Mouse (Mus musculus): ENCODE measurements around the gene Fam171a2. TPM values are rescaled to one million over a fixed set of nuclear protein-coding genes. Genes with fewer than 3 reads are reported as not detected.
"Not testable (repeated sequence)": the region's sequence is repeated elsewhere in the genome, so short reads cannot be mapped to it uniquely, and the experiment has no call there.

Fam171a2 gene
- polyA plus RNA-seq, 1 experiment from 2014 or later = 13.1 TPM

DNA sequence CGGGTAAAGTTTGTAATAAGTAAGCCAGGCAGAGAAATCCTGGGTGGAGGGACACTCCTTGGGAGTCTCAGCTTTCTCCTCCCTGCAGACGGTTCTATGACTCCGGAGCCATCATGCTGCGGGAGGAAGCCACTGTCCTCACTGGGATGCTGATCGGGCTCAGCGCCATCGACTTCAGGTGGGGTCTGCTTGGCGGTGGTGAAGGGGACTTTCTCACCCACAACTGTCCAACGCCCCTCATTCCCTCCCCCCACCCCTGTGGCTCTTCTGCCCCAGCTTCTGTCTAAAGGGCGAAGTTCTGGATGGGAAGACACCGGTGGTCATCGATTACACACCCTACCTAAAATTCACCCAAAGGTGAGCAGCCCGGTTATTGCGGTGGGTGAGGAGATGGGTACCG lies 48.4 kb downstream of the Fam171a2 start:
- TF ChIP-seq CTCF (IDR thresholded peaks at IDR 0.05) = no peak
- in situ Hi-C loops (cut with MboI; ENCODE audit: low pct_unique_long_range_greater_than_20kb) = no loop called here
- DNase-seq (ENCODE audit: low read depth, low spot score) (no peak), ATAC-seq (no peak)
- POLR2A ChIA-PET = interaction anchor here (0.6 kb wide), 1 partner anchor 11 kb away, joined by 3 read pairs; no protein-coding TSS in a partner anchor
- CTCF ChIA-PET = interaction anchor here (0.7 kb wide), 1 partner anchor 90 kb away, joined by 3 read pairs; no protein-coding TSS in a partner anchor
- no peaks in the 10 kb centered on the region for H3K27me3 ChIP-seq

- ChIA-PET POLR2A (interaction anchor here (0.5 kb wide), 1 partner anchor 14 kb away, joined by 3 read pairs; no protein-coding TSS in a partner anchor), CTCF (interaction anchor here (0.7 kb wide), 1 partner anchor 89 kb away, joined by 3 read pairs; no protein-coding TSS in a partner anchor)
- ATAC-seq (no peak), DNase-seq (ENCODE audit: low read depth, low spot score) (no peak)
- in situ Hi-C loops (cut with MboI; ENCODE audit: low pct_unique_long_range_greater_than_20kb) = no loop called here
- no peaks in the 10 kb centered on the region for H3K27me3 ChIP-seq
- no peak for TF ChIP-seq CTCF (IDR thresholded peaks at IDR 0.05)
Observed at GRCm38 (mm10) chr11:102398007-102398825, 49.3 kb downstream of the Fam171a2 start.

- in situ Hi-C loops (cut with MboI; ENCODE audit: low pct_unique_long_range_greater_than_20kb) = no loop called here
- ATAC-seq = no peak
- H3K27me3 ChIP-seq = peaks cover under 1% of the 10 kb centered on the region
- no peak for DNase-seq (ENCODE audit: low read depth, low spot score)
- TF ChIP-seq CTCF (IDR thresholded peaks at IDR 0.05) = no peak
- POLR2A ChIA-PET = no interaction called here
- CTCF ChIA-PET = interaction anchor here (1.3 kb wide), 1 partner anchor 81 kb away, joined by 3 read pairs; no protein-coding TSS in a partner anchor
Observed at GRCm38 (mm10) chr11:102396671-102397141, 50.8 kb downstream of the Fam171a2 start.

DNA sequence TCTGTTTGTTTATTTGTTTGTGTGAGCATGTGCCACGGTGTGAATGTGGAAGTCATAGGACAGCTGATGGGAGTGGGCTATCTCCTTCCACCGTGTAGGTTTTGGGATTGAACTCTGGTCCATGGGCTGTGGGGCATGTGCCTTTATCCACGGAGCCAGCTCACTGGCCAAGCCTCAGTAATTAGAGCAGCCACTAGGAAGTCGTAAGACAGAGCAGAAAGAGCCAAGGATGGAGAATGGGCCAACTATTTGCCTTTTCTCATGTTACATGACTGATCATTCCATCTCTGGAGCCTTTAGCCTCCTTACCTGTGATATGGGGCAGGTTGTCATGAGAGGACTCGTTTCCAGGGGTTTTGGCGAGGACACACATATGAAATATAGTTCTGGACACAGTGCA lies 51.2 kb downstream of the Fam171a2 start:
- CTCF ChIA-PET = interaction anchor here (1.3 kb wide), 1 partner anchor 81 kb away, joined by 3 read pairs; no protein-coding TSS in a partner anchor
- no peak for TF ChIP-seq CTCF (IDR thresholded peaks at IDR 0.05)
- no peak for DNase-seq (ENCODE audit: low read depth, low spot score)
- POLR2A ChIA-PET = no interaction called here
- no peak for ATAC-seq
- H3K27me3 ChIP-seq = peaks cover 4% of the 10 kb centered on the region
- in situ Hi-C loops (cut with MboI; ENCODE audit: low pct_unique_long_range_greater_than_20kb) = no loop called here

DNA sequence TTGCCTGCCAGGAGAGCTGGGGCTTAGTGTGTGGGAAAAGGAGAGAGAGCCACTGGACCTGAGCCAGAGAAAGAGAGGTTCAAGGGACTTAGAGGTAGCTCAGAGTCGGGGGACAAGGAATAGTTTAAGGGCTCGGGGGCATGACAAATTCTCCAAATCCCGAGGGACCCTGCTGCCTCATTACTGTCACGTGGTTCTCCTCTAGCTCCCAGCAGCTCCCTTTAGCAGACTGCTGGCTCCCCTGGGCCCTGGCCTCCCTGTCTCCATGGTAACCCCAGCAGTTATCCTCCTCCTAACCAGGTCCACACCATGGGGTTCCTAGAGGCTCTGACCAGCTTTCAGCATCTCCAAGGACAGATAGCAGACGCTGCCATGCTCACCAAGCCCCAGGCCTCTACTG lies 52.2 kb downstream of the Fam171a2 start:
- DNase-seq (ENCODE audit: low read depth, low spot score) (no peak), ATAC-seq (no peak)
- in situ Hi-C loops (cut with MboI; ENCODE audit: low pct_unique_long_range_greater_than_20kb) = no loop called here
- ChIA-PET POLR2A (interaction anchor here (0.9 to 1.9 kb wide), 2 partner anchors 11 to 76 kb away, joined by 3 to 4 read pairs; partner anchors contain the start of gene Ubtf), CTCF (no interaction called here)
- peaks cover 11% of the 10 kb centered on the region for H3K27me3 ChIP-seq
- no peak for TF ChIP-seq CTCF (IDR thresholded peaks at IDR 0.05)

GRCm38 (mm10) chr11:102394421-102395124 lies 52.9 kb downstream of the Fam171a2 start:
- no peak for TF ChIP-seq CTCF (IDR thresholded peaks at IDR 0.05)
- ChIA-PET CTCF (no interaction called here), POLR2A (interaction anchor here (0.9 to 1.9 kb wide), 2 partner anchors 11 to 75 kb away, joined by 3 to 4 read pairs; partner anchors contain the start of gene Ubtf)
- DNase-seq (ENCODE audit: low read depth, low spot score) (no peak), ATAC-seq (peak; percentile 37)
- H3K27me3 ChIP-seq = peaks cover 14% of the 10 kb centered on the region
- in situ Hi-C loops (cut with MboI; ENCODE audit: low pct_unique_long_range_greater_than_20kb) = no loop called here

- peaks cover 14% of the 10 kb centered on the region for H3K27me3 ChIP-seq
- in situ Hi-C loops (cut with MboI; ENCODE audit: low pct_unique_long_range_greater_than_20kb) = no loop called here
- no peak for TF ChIP-seq CTCF (IDR thresholded peaks at IDR 0.05)
- no peak for DNase-seq (ENCODE audit: low read depth, low spot score)
- ATAC-seq = no peak
- ChIA-PET CTCF (no interaction called here), POLR2A (interaction anchor here (1.4 to 1.9 kb wide), 2 partner anchors 12 to 74 kb away, joined by 4 read pairs; partner anchors contain the start of gene Ubtf)
Observed at GRCm38 (mm10) chr11:102393719-102394420, 53.6 kb downstream of the Fam171a2 start.

GRCm38 (mm10) chr11:102393238-102393634 lies 54.2 kb downstream of the Fam171a2 start, which contains the start of gene Rundc3a:
Gene Rundc3a (plus strand): TSS chr11:102393403.
- TF ChIP-seq CTCF (IDR thresholded peaks at IDR 0.05) = no peak
- DNase-seq (ENCODE audit: low read depth, low spot score) (no peak), ATAC-seq (peak; percentile 40)
- ChIA-PET POLR2A (interaction anchor here (1.4 to 1.9 kb wide), 2 partner anchors 13 to 74 kb away, joined by 4 read pairs; partner anchors contain the start of gene Ubtf), CTCF (no interaction called here)
- H3K27me3 ChIP-seq = peaks cover 14% of the 10 kb centered on the region
- in situ Hi-C loops (cut with MboI; ENCODE audit: low pct_unique_long_range_greater_than_20kb) = no loop called here

- no peak for DNase-seq (ENCODE audit: low read depth, low spot score)
- H3K27me3 ChIP-seq = peaks cover 17% of the 10 kb centered on the region
- ChIA-PET POLR2A (interaction anchor here (0.5 to 1.4 kb wide), 2 partner anchors 73 kb away, joined by 3 to 4 read pairs; partner anchors contain the start of gene Ubtf), CTCF (no interaction called here)
- ATAC-seq = no peak
- TF ChIP-seq CTCF (IDR thresholded peaks at IDR 0.05) = no peak
- in situ Hi-C loops (cut with MboI; ENCODE audit: low pct_unique_long_range_greater_than_20kb) = no loop called here
Observed at GRCm38 (mm10) chr11:102392441-102393237, 54.8 kb downstream of the Fam171a2 start.

DNA sequence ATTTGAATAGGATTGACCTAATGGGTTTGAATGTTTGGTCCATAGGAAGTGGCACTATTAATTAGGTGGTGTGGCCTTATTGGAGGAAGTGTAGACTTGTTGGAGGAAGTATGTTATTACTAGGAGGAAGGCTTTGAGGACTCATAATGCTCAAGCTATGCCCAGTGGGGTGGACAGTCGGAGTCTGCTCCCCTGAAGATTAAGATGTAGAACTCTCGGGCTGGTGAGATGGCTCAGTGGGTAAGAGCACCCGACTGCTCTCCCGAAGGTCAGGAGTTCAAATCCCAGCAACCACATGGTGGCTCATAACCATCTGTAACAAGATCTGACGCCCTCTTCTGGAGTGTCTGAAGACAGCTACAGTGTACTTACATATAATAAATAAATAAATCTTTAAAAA lies 58.0 kb downstream of the Fam171a2 start:
- H3K27me3 ChIP-seq = peaks cover 25% of the 10 kb centered on the region
- DNase-seq (ENCODE audit: low read depth, low spot score); CTCF ChIA-PET; in situ Hi-C loops (cut with MboI; ENCODE audit: low pct_unique_long_range_greater_than_20kb); POLR2A ChIA-PET; ATAC-seq: not testable (repeated sequence)
